Mouse (Mus musculus) stomach, embryonic 14.5 days (tissue): ENCODE measurements around the gene L3mbtl3. TPM values are rescaled to one million over a fixed set of nuclear protein-coding genes. Genes with fewer than 3 reads are reported as not detected.

Experiments used
- ATAC-seq: fragments of 200-750 bp; cut with Nextera tagmentation; 2 replicates; pipeline ENCODE4 v1.8.0; 2017; ENCODE audit warnings: low read depth, moderate TSS enrichment; ENCODE audit not compliant: insufficient number of reproducible peaks, insufficient read depth, low FRiP score
- H3K27ac ChIP-seq: fragments of 300-500 bp; sonication (generic); 2 replicates; pipeline ENCODE4 v1.5.1; 2014; ENCODE audit warnings: mild to moderate bottlenecking, low read length, moderate library complexity, mixed read lengths
- H3K27me3 ChIP-seq: fragments of 300-500 bp; sonication (generic); 2 replicates; pipeline ENCODE4 v1.6.1; 2014; ENCODE audit warnings: low read length, control low read depth, mixed read lengths; ENCODE audit not compliant: control insufficient read depth, insufficient read depth
- H3K36me3 ChIP-seq: fragments of 300-500 bp; sonication (generic); 2 replicates; pipeline ENCODE4 v1.6.1; 2014; ENCODE audit warnings: mild to moderate bottlenecking, control low read depth, low read length, moderate library complexity, mixed read lengths; ENCODE audit not compliant: control insufficient read depth, insufficient read depth
- H3K4me1 ChIP-seq: fragments of 300-500 bp; sonication (generic); 2 replicates; pipeline ENCODE4 v1.6.1; 2014; ENCODE audit warnings: low read length, control low read depth, mixed read lengths; ENCODE audit not compliant: control insufficient read depth, insufficient read depth
- H3K4me2 ChIP-seq: fragments of 300-500 bp; sonication (generic); replicated peaks from 2 replicates; pipeline ENCODE4 v1.6.1; 2014; ENCODE audit warnings: low read depth, low read length, control low read depth
- H3K4me3 ChIP-seq: fragments of 300-500 bp; sonication (generic); 2 replicates; pipeline ENCODE4 v1.5.1; 2014; ENCODE audit warnings: low read depth, low read length, control low read depth
- H3K9ac ChIP-seq: fragments of 300-500 bp; sonication (generic); replicated peaks from 2 replicates; pipeline ENCODE4 v1.6.1; 2014; ENCODE audit warnings: low read depth, mild to moderate bottlenecking, control low read depth, low read length, moderate library complexity, mixed read lengths
- H3K9me3 ChIP-seq: fragments of 300-500 bp; sonication (generic); 2 replicates; pipeline ENCODE4 v1.6.1; 2016; ENCODE audit warnings: low read depth, low read length, control low read depth; ENCODE audit not compliant: control insufficient read depth
- WGBS: fragments of 180-500 bp; shearing (Covaris S2); extraction: QIAGEN DNeasy Blood & Tissue Kit; methylation state at CpG from one replicate; pipeline ENCODE4 v1.1.7; 2014; 5-methylcytosine and 5-hydroxymethylcytosine counted together
- polyA plus RNA-seq: library from polyadenylated mRNA; unstranded; fragments of >200 nt; fragmentation: Nextera tagmentation; extraction: Ambion mirVana; gene quantifications from 2 replicates; pipeline ENCODE4 v1.2.1, GENCODE M21; 2014

Gene L3mbtl3
- 16.3 and 18.4 TPM in 2 replicates for polyA plus RNA-seq

GRCm38 (mm10) chr10:26375790-26376545, at the start of gene L3mbtl3:
Gene L3mbtl3 (minus strand): TSS chr10:26375971.
- 0 out of 2 replicates have a peak, but pooled peaks cover 4% of the 10 kb centered on the region for H3K4me1 ChIP-seq
- H3K4me3 ChIP-seq, result peak within 1 kb of the TSS; percentile 71
- peak; percentile 66 for ATAC-seq
- no peaks in the 10 kb centered on the region for H3K27me3 ChIP-seq
- H3K27ac ChIP-seq, result peak within 1 kb of the TSS; percentile 95
- H3K9me3 ChIP-seq, result no peaks in the 10 kb centered on the region
- no peaks in the 10 kb centered on the region for H3K36me3 ChIP-seq
- H3K9ac ChIP-seq, result peak within 1 kb of the TSS; percentile 92
- H3K4me2 ChIP-seq, result peak within 1 kb of the TSS; percentile 55
- 2% methylated on average over 42 of the region's 42 CpGs for WGBS

DNA sequence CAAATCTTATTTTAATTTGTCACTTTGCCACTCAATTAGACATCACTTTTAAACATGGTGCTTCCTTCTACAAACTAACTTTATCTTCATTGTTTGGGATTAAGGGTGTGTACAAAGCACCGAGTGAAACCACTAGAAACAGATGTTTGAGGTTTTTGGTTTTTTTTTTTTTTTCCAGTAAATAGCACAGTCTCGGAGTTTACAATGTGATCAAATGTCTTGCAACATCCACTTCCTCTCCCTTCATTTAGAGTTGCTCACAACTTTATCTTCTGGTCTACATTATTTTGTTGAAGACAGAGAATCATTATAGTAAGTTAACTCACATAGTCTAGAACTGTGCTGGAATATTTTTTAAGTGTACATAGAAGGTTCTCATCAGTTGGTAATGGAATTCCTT, 45.4 kb upstream of the L3mbtl3 start:
- H3K27ac ChIP-seq, result no peak overlapping the region
- no peak overlapping the region for H3K4me2 ChIP-seq
- 45% methylated on average over 2 of the region's 2 CpGs for WGBS
- H3K4me1 ChIP-seq, result no peaks in the 10 kb centered on the region
- no peak overlapping the region for H3K9ac ChIP-seq
- H3K9me3 ChIP-seq, result no peaks in the 10 kb centered on the region
- no peak overlapping the region for H3K4me3 ChIP-seq
- H3K36me3 ChIP-seq, result no peaks in the 10 kb centered on the region
- H3K27me3 ChIP-seq, result no peaks in the 10 kb centered on the region
- no peak for ATAC-seq

DNA sequence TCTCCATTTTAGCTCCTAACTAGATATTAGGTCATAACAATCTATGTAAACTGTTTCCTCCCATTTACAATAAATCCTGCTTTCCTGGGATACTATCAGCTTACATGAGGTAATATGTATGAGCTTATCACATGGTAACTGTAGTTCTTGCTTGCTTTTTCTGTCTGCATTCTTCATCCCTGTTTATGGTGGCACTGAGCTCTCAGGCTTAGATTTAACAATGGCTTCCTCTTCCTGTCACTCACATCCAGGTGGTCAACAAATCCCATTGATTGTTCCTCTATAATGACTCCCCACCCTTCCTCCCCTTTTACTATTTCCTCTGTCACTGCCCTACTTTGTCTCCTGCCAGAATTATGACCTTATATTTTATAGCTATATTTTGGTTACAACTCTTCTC, 12.9 kb upstream of the L3mbtl3 start:
- Histone ChIP-seq H3K9me3 (no peaks in the 10 kb centered on the region), H3K4me1 (no peaks in the 10 kb centered on the region), H3K9ac (no peak overlapping the region), H3K36me3 (no peaks in the 10 kb centered on the region), H3K27me3 (no peaks in the 10 kb centered on the region), H3K27ac (no peak overlapping the region), H3K4me2 (no peak overlapping the region), H3K4me3 (no peak overlapping the region)
- ATAC-seq, result no peak

- Histone ChIP-seq H3K27me3 (no peaks in the 10 kb centered on the region), H3K27ac (no peak overlapping the region), H3K9ac (no peak overlapping the region), H3K4me2 (no peak overlapping the region), H3K4me1 (0 out of 2 replicates have a peak, but pooled peaks cover 4% of the 10 kb centered on the region), H3K9me3 (no peaks in the 10 kb centered on the region), H3K36me3 (no peaks in the 10 kb centered on the region), H3K4me3 (no peak overlapping the region)
- WGBS, result 82% methylated on average over 6 of the region's 6 CpGs
- ATAC-seq, result no peak
These were observed 1.5 kb upstream of the L3mbtl3 start for GRCm38 (mm10) chr10:26377332-26377602.

GRCm38 (mm10) chr10:26376546-26377331, 968 bp upstream of the L3mbtl3 start:
- ATAC-seq, result no peak
- Histone ChIP-seq H3K4me3 (peak overlapping the region; percentile 71), H3K36me3 (no peaks in the 10 kb centered on the region), H3K9ac (no peak overlapping the region), H3K27me3 (no peaks in the 10 kb centered on the region), H3K9me3 (no peaks in the 10 kb centered on the region), H3K4me2 (peak overlapping the region; percentile 55), H3K27ac (no peak overlapping the region), H3K4me1 (0 out of 2 replicates have a peak, but pooled peaks cover 4% of the 10 kb centered on the region)
- WGBS, result 41% methylated on average over 10 of the region's 10 CpGs

- peak; percentile 30; the same call in 1 of the 2 replicates for ATAC-seq
- Histone ChIP-seq H3K27me3 (no peaks in the 10 kb centered on the region), H3K27ac (peak overlapping the region; percentile 95), H3K36me3 (no peaks in the 10 kb centered on the region), H3K4me1 (0 out of 2 replicates have a peak, but pooled peaks cover 4% of the 10 kb centered on the region), H3K4me2 (peak overlapping the region; percentile 55), H3K9ac (peak overlapping the region; percentile 92), H3K4me3 (peak overlapping the region; percentile 71), H3K9me3 (no peaks in the 10 kb centered on the region)
- WGBS, result 0% methylated on average over 17 of the region's 30 CpGs
These were observed 420 bp downstream of the L3mbtl3 start for GRCm38 (mm10) chr10:26375351-26375751.

- H3K27ac ChIP-seq, result peak overlapping the region; percentile 95
- H3K9me3 ChIP-seq, result no peaks in the 10 kb centered on the region
- H3K9ac ChIP-seq, result peak overlapping the region; percentile 92
- H3K27me3 ChIP-seq, result no peaks in the 10 kb centered on the region
- H3K4me2 ChIP-seq, result peak overlapping the region; percentile 55
- ATAC-seq, result peak; percentile 20; the same call in 1 of the 2 replicates
- H3K36me3 ChIP-seq, result no peaks in the 10 kb centered on the region
- H3K4me3 ChIP-seq, result peak overlapping the region; percentile 71
- 0 out of 2 replicates have a peak, but pooled peaks cover 4% of the 10 kb centered on the region for H3K4me1 ChIP-seq
- under 1% methylated on average over 64 of the region's 101 CpGs for WGBS
These were observed 1.1 kb downstream of the L3mbtl3 start for GRCm38 (mm10) chr10:26374436-26375311.

DNA sequence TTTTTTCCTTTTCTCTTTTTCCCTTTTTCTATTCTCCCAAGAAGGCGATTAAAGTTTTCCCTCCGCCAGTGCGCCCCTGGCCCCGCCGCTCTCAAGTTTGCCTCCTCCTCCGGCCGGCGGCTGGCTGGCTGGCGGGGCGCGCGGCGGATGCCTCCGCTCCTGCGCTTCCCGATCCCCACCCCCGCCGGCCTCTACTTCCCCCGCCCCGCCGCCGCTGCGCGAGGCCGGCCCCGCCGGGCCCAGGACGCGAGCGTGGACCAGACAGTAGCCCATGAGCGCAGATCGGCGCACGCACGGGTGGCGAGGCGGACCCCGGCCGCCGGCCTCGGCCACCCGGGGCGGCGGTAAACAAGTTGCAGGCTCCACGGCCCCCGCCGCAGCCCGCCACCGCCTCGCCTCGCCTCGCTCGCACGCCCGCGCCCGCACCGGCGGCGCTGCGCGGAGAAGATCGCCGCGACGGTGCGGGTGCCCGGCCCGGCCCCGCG, 1.8 kb downstream of the L3mbtl3 start:
- Histone ChIP-seq H3K9me3 (no peaks in the 10 kb centered on the region), H3K9ac (peak overlapping the region; percentile 92), H3K27ac (peak overlapping the region; percentile 95), H3K36me3 (no peaks in the 10 kb centered on the region), H3K4me1 (0 out of 2 replicates have a peak, but pooled peaks cover 4% of the 10 kb centered on the region), H3K4me3 (peak overlapping the region; percentile 71), H3K27me3 (no peaks in the 10 kb centered on the region), H3K4me2 (peak overlapping the region; percentile 55)
- peak; percentile 36; the same call in 1 of the 2 replicates for ATAC-seq
- WGBS, result under 1% methylated on average over 61 of the region's 71 CpGs
